Mouse (Mus musculus) kidney, adult 2 months (tissue): ENCODE data around the gene Hormad2. TPM values are rescaled to one million over a fixed set of nuclear protein-coding genes. Genes with fewer than 3 reads are reported as not detected.

Experiments
- DNase-seq: peaks from one replicate; pipeline ENCODE4 v3.0.0; 2021
- H3K27ac ChIP-seq: fragments of 200-500 bp; 2 replicates; pipeline ENCODE4 v1.5.1; 2012; ENCODE audit warnings: low read depth, low read length, control low read depth, inconsistent platforms; ENCODE audit not compliant: insufficient read depth
- H3K27me3 ChIP-seq: fragments of 200-500 bp; replicated peaks from 2 replicates; pipeline ENCODE4 v1.6.1; 2012; ENCODE audit warnings: mild to moderate bottlenecking, moderate library complexity, low read length, inconsistent platforms; ENCODE audit not compliant: control insufficient read depth, insufficient read depth
- H3K36me3 ChIP-seq: fragments of 200-500 bp; 2 replicates; pipeline ENCODE4 v1.6.1; 2012; ENCODE audit warnings: mild to moderate bottlenecking, moderate library complexity, low read length, inconsistent platforms; ENCODE audit not compliant: control insufficient read depth, insufficient read depth
- H3K4me1 ChIP-seq: fragments of 200-500 bp; 2 replicates; pipeline ENCODE4 v1.6.1; 2011; ENCODE audit warnings: low read length; ENCODE audit not compliant: control insufficient read depth, insufficient read depth
- H3K4me3 ChIP-seq: fragments of 200-500 bp; 2 replicates; pipeline ENCODE4 v1.5.1; 2011; ENCODE audit warnings: mild to moderate bottlenecking, low read depth, low read length, control low read depth; ENCODE audit not compliant: insufficient read depth
- CTCF ChIP-seq: fragments of 200-500 bp; conservative IDR thresholded peaks from 2 replicates; pipeline ENCODE4 v1.5.1; 2011; ENCODE audit warnings: low read depth, mild to moderate bottlenecking, control low read depth, low read length, moderate library complexity, mixed read lengths; ENCODE audit not compliant: insufficient read depth, insufficient read length
- POLR2A ChIP-seq: fragments of 200-500 bp; IDR thresholded peaks from one replicate; pipeline ENCODE4 v1.6.1; 2011; ENCODE audit warnings: low read depth, low read length, control low read depth
- WGBS: fragments of 180-500 bp; shearing (Covaris S2); methylation state at CpG from one replicate; pipeline ENCODE4 v1.1.7; 2018; 5-methylcytosine and 5-hydroxymethylcytosine counted together
- polyA plus RNA-seq: library from polyadenylated mRNA; depleted of rRNA; stranded (reverse); fragments of >200 nt; gene quantifications from 2 replicates; pipeline ENCODE4 v1.2.3, GENCODE M21; 2012

The Hormad2 gene
- polyA plus RNA-seq, 1 experiment: not detected

- Histone ChIP-seq H3K27ac (no peak overlapping the region), H3K4me3 (no peak overlapping the region), H3K36me3 (no peaks in the 10 kb centered on the region), H3K4me1 (no peaks in the 10 kb centered on the region), H3K27me3 (no peaks in the 10 kb centered on the region)
- 87% methylated on average over 9 of the region's 9 CpGs for WGBS
- TF ChIP-seq POLR2A (no peak), CTCF (no peak)
- DNase-seq: no peak
Measured at GRCm38 (mm10) chr11:4446195-4446868, 5.4 kb upstream of the Hormad2 start.

GRCm38 (mm10) chr11:4442280-4442679 lies 1.4 kb upstream of the Hormad2 start:
- Histone ChIP-seq H3K4me1 (no peaks in the 10 kb centered on the region), H3K4me3 (no peak overlapping the region), H3K36me3 (no peaks in the 10 kb centered on the region), H3K27me3 (no peaks in the 10 kb centered on the region), H3K27ac (no peak overlapping the region)
- no peak for DNase-seq
- TF ChIP-seq POLR2A: no peak
- no peak for TF ChIP-seq CTCF
- WGBS: 39% methylated on average over 1 of the region's 1 CpGs

DNA sequence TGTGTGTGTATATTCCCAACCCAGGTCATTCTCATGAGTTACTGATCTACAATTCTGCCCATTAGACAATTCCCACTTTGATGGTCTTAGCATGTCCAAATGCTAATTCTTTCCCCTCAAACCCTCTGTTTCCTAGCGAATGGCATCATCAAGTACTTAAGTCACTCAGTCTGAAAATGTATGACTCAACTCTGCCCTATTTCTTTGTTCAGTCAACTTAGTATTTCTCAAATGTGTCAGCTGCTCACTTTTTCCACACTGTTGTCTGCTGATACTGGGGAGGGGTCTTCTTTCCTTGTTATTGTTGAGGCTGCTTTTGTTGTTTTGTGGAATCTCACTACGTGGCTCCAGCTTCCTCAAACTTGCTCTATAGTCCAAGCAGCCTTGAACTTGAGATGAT lies 2.7 kb downstream of the Hormad2 start:
- Histone ChIP-seq H3K27me3 (no peaks in the 10 kb centered on the region), H3K4me3 (no peak overlapping the region), H3K27ac (no peak overlapping the region), H3K36me3 (no peaks in the 10 kb centered on the region), H3K4me1 (no peaks in the 10 kb centered on the region)
- TF ChIP-seq POLR2A (no peak), CTCF (no peak)
- WGBS: 59% methylated on average over 2 of the region's 2 CpGs
- DNase-seq: no peak

DNA sequence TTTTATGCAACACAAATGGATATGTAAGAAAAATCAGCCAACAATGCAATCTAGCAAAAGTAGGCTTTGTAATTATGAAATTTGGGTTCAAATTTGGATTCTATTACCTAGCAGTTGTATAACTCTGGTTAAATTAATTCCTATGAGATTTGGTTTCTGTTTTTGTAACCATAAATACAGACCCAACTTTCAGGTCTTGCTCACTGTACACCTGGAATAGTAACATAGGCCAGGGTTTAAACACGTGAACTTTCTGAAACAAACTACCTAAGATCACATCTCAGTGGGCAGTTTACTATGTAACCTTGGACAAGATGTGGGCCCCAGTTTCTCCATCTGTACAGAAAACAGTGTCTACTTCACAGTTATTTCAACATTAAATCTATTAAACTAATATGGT lies 3.6 kb downstream of the Hormad2 start:
- DNase-seq: no peak
- H3K4me1 ChIP-seq: no peaks in the 10 kb centered on the region
- H3K4me3 ChIP-seq: no peak overlapping the region
- H3K27me3 ChIP-seq: no peaks in the 10 kb centered on the region
- no peak for TF ChIP-seq POLR2A
- TF ChIP-seq CTCF: no peak
- H3K27ac ChIP-seq: no peak overlapping the region
- H3K36me3 ChIP-seq: no peaks in the 10 kb centered on the region
- WGBS: 91% methylated on average over 1 of the region's 1 CpGs

DNA sequence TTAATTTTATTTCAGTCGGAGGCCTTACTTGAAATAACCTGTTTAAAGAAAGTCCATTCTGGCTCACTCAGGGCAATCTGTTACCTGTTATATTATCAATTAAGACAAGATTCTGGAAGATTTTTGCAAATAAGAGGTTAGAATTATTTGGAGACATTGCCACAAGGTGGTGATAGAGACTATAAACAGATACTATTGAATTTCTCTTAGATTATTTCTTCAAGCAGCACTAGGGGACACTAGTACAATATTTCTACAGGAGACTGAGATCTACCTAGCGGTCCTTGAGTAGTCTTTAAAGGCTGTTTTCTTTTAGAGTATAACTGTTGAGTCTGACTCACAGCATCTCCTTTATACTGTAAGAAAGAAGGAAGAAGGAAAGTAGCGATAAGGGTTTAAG lies 4.3 kb downstream of the Hormad2 start:
- H3K36me3 ChIP-seq: no peaks in the 10 kb centered on the region
- WGBS: 66% methylated on average over 3 of the region's 3 CpGs

DNA sequence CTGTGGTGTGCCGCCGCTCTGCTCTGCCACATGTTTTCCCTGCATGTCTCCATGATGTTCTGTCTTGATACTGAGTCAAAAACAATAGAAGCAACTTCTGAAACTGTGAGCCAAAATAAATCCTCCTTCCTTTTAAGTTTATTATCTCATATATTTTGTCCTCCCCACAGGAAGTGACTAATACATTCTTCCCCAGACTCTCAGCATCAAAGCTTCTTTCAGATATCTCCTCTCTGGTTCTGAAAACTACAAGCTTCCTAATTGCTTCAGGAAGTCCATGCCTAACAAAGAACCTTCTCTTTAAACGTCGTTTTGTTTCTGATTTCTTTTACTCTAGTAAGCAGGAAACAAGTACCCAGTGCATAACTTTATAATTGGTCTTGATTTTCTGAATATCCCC lies 6.4 kb downstream of the Hormad2 start:
- Histone ChIP-seq H3K27ac (no peak overlapping the region), H3K36me3 (no peaks in the 10 kb centered on the region), H3K27me3 (no peaks in the 10 kb centered on the region), H3K4me3 (no peak overlapping the region), H3K4me1 (no peaks in the 10 kb centered on the region)
- 42% methylated on average over 4 of the region's 4 CpGs for WGBS
- no peak for TF ChIP-seq POLR2A
- DNase-seq: no peak

More for the DNA sequence above, 4.3 kb downstream of the Hormad2 start:
- Histone ChIP-seq H3K27me3 (no peaks in the 10 kb centered on the region), H3K4me3 (no peak overlapping the region), H3K27ac (no peak overlapping the region), H3K4me1 (no peaks in the 10 kb centered on the region)
- DNase-seq: peak; percentile 28
- no peak for TF ChIP-seq POLR2A
- TF ChIP-seq CTCF: no peak

DNA sequence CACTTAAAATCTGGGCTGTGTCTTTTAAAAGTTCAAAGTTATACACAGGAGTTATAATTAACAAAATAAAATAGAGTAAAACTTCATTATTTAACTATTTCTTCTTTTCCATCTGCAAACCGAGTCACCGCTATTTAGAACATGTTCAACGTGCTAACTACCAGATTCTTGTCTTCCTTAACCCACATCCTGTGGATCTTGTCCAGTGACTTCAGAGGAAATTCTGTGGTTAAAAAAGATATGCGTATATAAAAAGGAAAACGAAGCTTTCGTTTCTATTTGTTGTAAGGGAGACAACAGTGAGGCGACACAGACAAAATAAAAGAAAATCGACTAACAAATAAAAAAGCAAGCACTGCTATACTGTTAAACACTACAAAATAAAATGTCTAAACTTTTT lies 17.1 kb downstream of the Hormad2 start:
- WGBS: 70% methylated on average over 8 of the region's 8 CpGs
- H3K27me3 ChIP-seq: no peaks in the 10 kb centered on the region
- no peak overlapping the region for H3K4me3 ChIP-seq
- H3K27ac ChIP-seq: no peak overlapping the region
- H3K4me1 ChIP-seq: no peaks in the 10 kb centered on the region
- no peak for DNase-seq
- no peaks in the 10 kb centered on the region for H3K36me3 ChIP-seq
- no peak for TF ChIP-seq POLR2A
- TF ChIP-seq CTCF: no peak

GRCm38 (mm10) chr11:4422494-4423425 lies 18.1 kb downstream of the Hormad2 start:
- Histone ChIP-seq H3K27me3 (no peaks in the 10 kb centered on the region), H3K36me3 (no peaks in the 10 kb centered on the region), H3K4me1 (no peaks in the 10 kb centered on the region), H3K4me3 (no peak overlapping the region), H3K27ac (0 out of 2 replicates have a peak overlapping the region, but pooled peaks have one; percentile 35)
- TF ChIP-seq CTCF (no peak), POLR2A (no peak)
- DNase-seq: peak; percentile 4
- 84% methylated on average over 16 of the region's 16 CpGs for WGBS
